Mouse (Mus musculus) myocyte (in vitro differentiated cells): Measurements from ENCODE around the gene Ust. TPM values are rescaled to one million over a fixed set of nuclear protein-coding genes. Genes with fewer than 3 reads are reported as not detected.

ENCODE experiments used
- H3K27me3 ChIP-seq: one replicate; pipeline ENCODE4 v1.6.1; 2011; ENCODE audit not compliant: control insufficient read depth, insufficient read depth, insufficient read length
- H3K36me3 ChIP-seq: one replicate; pipeline ENCODE4 v1.6.1; 2011; ENCODE audit not compliant: control insufficient read depth, insufficient read depth
- H3K4me2 ChIP-seq: one replicate; pipeline ENCODE4 v1.6.1; 2011; ENCODE audit warnings: low read depth, control low read depth
- H3K4me3 ChIP-seq: one replicate; pipeline ENCODE4 v1.5.1; 2011; ENCODE audit warnings: mild to moderate bottlenecking, control low read depth, moderate library complexity
- H3K79me2 ChIP-seq: one replicate; pipeline ENCODE4 v1.6.1; 2011; ENCODE audit not compliant: control insufficient read depth, insufficient read depth
- H3ac ChIP-seq: one replicate; pipeline ENCODE4 v1.6.1; 2011; ENCODE audit not compliant: control insufficient read depth, insufficient read length
- CEBPB ChIP-seq: IDR thresholded peaks from 2 replicates; pipeline ENCODE4 v1.6.1; 2011; ENCODE audit warnings: mild to moderate bottlenecking, moderate library complexity; ENCODE audit not compliant: poor library complexity, insufficient read depth, severe bottlenecking
- E2F4 ChIP-seq: IDR thresholded peaks from one replicate; pipeline ENCODE4 v1.6.1; 2011; ENCODE audit warnings: mild to moderate bottlenecking, control low read depth, moderate library complexity; ENCODE audit not compliant: insufficient read depth
- MAX ChIP-seq: IDR thresholded peaks from one replicate; pipeline ENCODE4 v1.6.1; 2011; ENCODE audit warnings: low read depth, mild to moderate bottlenecking, control low read depth
- MYOD1 ChIP-seq, 3 experiments: IDR thresholded peaks; one replicate each; pipeline ENCODE4 v1.6.1; 2011; ENCODE audit warnings: control low read depth in 2 of 3, low read depth in 2 of 3, mild to moderate bottlenecking in 2 of 3, moderate library complexity in 1 of 3; ENCODE audit not compliant: insufficient read length in 2 of 3, control insufficient read depth in 1 of 3
- MYOG ChIP-seq, 3 experiments: IDR thresholded peaks; one replicate each; pipeline ENCODE4 v1.6.1; 2011; ENCODE audit warnings: control low read depth in 2 of 3, low read depth in 2 of 3, mild to moderate bottlenecking in 2 of 3; ENCODE audit not compliant: insufficient read length in 2 of 3, control insufficient read depth in 1 of 3, insufficient read depth in 1 of 3
- POLR2A ChIP-seq: IDR thresholded peaks from one replicate; pipeline ENCODE4 v1.6.1; 2011; ENCODE audit warnings: low read depth, mild to moderate bottlenecking, control low read depth, moderate library complexity; ENCODE audit not compliant: insufficient read length
- POLR2AphosphoS2 ChIP-seq: IDR thresholded peaks from one replicate; pipeline ENCODE4 v1.6.1; 2011; ENCODE audit warnings: low read depth, control low read depth; ENCODE audit not compliant: insufficient read length
- REST ChIP-seq: IDR thresholded peaks from one replicate; pipeline ENCODE4 v1.6.1; 2011; ENCODE audit warnings: mild to moderate bottlenecking, control low read depth, moderate library complexity; ENCODE audit not compliant: insufficient read depth, insufficient read length
- SRF ChIP-seq: IDR thresholded peaks from one replicate; pipeline ENCODE4 v1.6.1; 2011; ENCODE audit warnings: low read depth; ENCODE audit not compliant: control insufficient read depth, insufficient read length
- TCF12 ChIP-seq: IDR thresholded peaks from one replicate; pipeline ENCODE4 v1.6.1; 2011; ENCODE audit warnings: mild to moderate bottlenecking, control low read depth; ENCODE audit not compliant: poor library complexity, insufficient read depth, severe bottlenecking
- TCF3 ChIP-seq: IDR thresholded peaks from one replicate; pipeline ENCODE4 v1.6.1; 2011; ENCODE audit warnings: low read depth, control low read depth; ENCODE audit not compliant: insufficient read length
- USF1 ChIP-seq: IDR thresholded peaks from one replicate; pipeline ENCODE4 v1.6.1; 2011; ENCODE audit warnings: low read depth, mild to moderate bottlenecking, control low read depth, moderate library complexity
- polyA plus RNA-seq: library from polyadenylated mRNA; unstranded; fragments of >200 nt; fragmentation: generic; extraction: Trizol; gene quantifications from one replicate; pipeline ENCODE4 v1.2.1, GENCODE M21; 2012; ENCODE audit warnings: missing spikeins

Ust gene
- polyA plus RNA-seq, 1 experiment = 7.3 TPM

GRCm38 (mm10) chr10:8213266-8213905 lies 305.2 kb downstream of the Ust start:
- H3K4me2 ChIP-seq = no peak overlapping the region
- no peak overlapping the region for H3ac ChIP-seq
- H3K79me2 ChIP-seq = no peaks in the 10 kb centered on the region
- no peak for TF ChIP-seq SRF
- no peak for TF ChIP-seq MAX
- TF ChIP-seq MYOD1 (IDR thresholded peaks at IDR 0.05; ENCODE audit: control insufficient read depth in 1 of 3, insufficient read length in 2 of 3, low read depth in 2 of 3) = no peak
- TF ChIP-seq POLR2A = no peak
- no peak for TF ChIP-seq TCF3
- TF ChIP-seq CEBPB = no peak
- TF ChIP-seq TCF12 = no peak
- no peak for TF ChIP-seq E2F4
- no peak for TF ChIP-seq POLR2AphosphoS2
- TF ChIP-seq USF1 = no peak
- no peak for TF ChIP-seq MYOG (IDR thresholded peaks at IDR 0.05; ENCODE audit: control insufficient read depth in 1 of 3, insufficient read depth in 1 of 3, insufficient read length in 2 of 3, low read depth in 2 of 3)
- no peak for TF ChIP-seq REST
- H3K27me3 ChIP-seq = no peaks in the 10 kb centered on the region
- H3K4me3 ChIP-seq = no peak overlapping the region
- no peaks in the 10 kb centered on the region for H3K36me3 ChIP-seq

- TF ChIP-seq POLR2AphosphoS2 (no peak), MAX (no peak), MYOG (IDR thresholded peaks at IDR 0.05; ENCODE audit: control insufficient read depth in 1 of 3, insufficient read depth in 1 of 3, insufficient read length in 2 of 3, low read depth in 2 of 3) (no peak), E2F4 (no peak), MYOD1 (IDR thresholded peaks at IDR 0.05; ENCODE audit: control insufficient read depth in 1 of 3, insufficient read length in 2 of 3, low read depth in 2 of 3) (no peak), CEBPB (no peak), REST (no peak), USF1 (no peak), TCF3 (no peak), TCF12 (no peak), SRF (no peak)
- Histone ChIP-seq H3K4me2 (no peak overlapping the region), H3K36me3 (no peaks in the 10 kb centered on the region), H3ac (no peak overlapping the region), H3K79me2 (no peaks in the 10 kb centered on the region), H3K27me3 (no peaks in the 10 kb centered on the region), H3K4me3 (no peak overlapping the region)
Measured at GRCm38 (mm10) chr10:8212611-8213226, 305.9 kb downstream of the Ust start.

- no peaks in the 10 kb centered on the region for H3K27me3 ChIP-seq
- no peak overlapping the region for H3K4me2 ChIP-seq
- H3K4me3 ChIP-seq = no peak overlapping the region
- no peak overlapping the region for H3ac ChIP-seq
- no peak for TF ChIP-seq POLR2AphosphoS2
- no peaks in the 10 kb centered on the region for H3K79me2 ChIP-seq
- H3K36me3 ChIP-seq = no peaks in the 10 kb centered on the region
Measured at GRCm38 (mm10) chr10:8211694-8212093, 306.9 kb downstream of the Ust start.

- H3K36me3 ChIP-seq = no peaks in the 10 kb centered on the region
- no peak for TF ChIP-seq MYOG (IDR thresholded peaks at IDR 0.05; ENCODE audit: control insufficient read depth in 1 of 3, insufficient read depth in 1 of 3, insufficient read length in 2 of 3, low read depth in 2 of 3)
- H3K27me3 ChIP-seq = no peaks in the 10 kb centered on the region
- H3K4me3 ChIP-seq = no peak overlapping the region
- no peak overlapping the region for H3K4me2 ChIP-seq
- no peak overlapping the region for H3ac ChIP-seq
- no peaks in the 10 kb centered on the region for H3K79me2 ChIP-seq
Measured at GRCm38 (mm10) chr10:8210366-8210765, 308.3 kb downstream of the Ust start.

GRCm38 (mm10) chr10:8207358-8207757 lies 311.3 kb downstream of the Ust start:
- H3ac ChIP-seq = no peak overlapping the region
- TF ChIP-seq MYOG (IDR thresholded peaks at IDR 0.05; ENCODE audit: control insufficient read depth in 1 of 3, insufficient read depth in 1 of 3, insufficient read length in 2 of 3, low read depth in 2 of 3) = no peak
- TF ChIP-seq MYOD1 (IDR thresholded peaks at IDR 0.05; ENCODE audit: control insufficient read depth in 1 of 3, insufficient read length in 2 of 3, low read depth in 2 of 3) = no peak
- TF ChIP-seq REST = no peak
- no peak for TF ChIP-seq E2F4
- no peak for TF ChIP-seq TCF3
- no peak for TF ChIP-seq POLR2AphosphoS2
- TF ChIP-seq USF1 = no peak
- no peak for TF ChIP-seq SRF
- no peaks in the 10 kb centered on the region for H3K27me3 ChIP-seq
- H3K4me2 ChIP-seq = no peak overlapping the region
- H3K4me3 ChIP-seq = no peak overlapping the region
- H3K79me2 ChIP-seq = no peaks in the 10 kb centered on the region
- no peaks in the 10 kb centered on the region for H3K36me3 ChIP-seq
